Mouse (Mus musculus): Measurements from ENCODE around the gene Gm17334.

GRCm38 (mm10) chr11:53785311-53785936 lies 12.4 kb upstream of the Gm17334 start:
- TF ChIP-seq CTCF (IDR thresholded peaks at IDR 0.05; ENCODE audit: borderline replicate concordance, control insufficient read depth, extremely low read depth, insufficient read depth, low read length, poor library complexity) (no peak), POLR2A (IDR thresholded peaks at IDR 0.05; ENCODE audit: control insufficient read depth, extremely low read depth, insufficient read depth, low read length, poor library complexity) (no peak)

Data from thymus, adult 2 months (tissue).